Mouse (Mus musculus): ENCODE results near the gene Tjp1. TPM values are rescaled to one million over a fixed set of nuclear protein-coding genes. Genes with fewer than 3 reads are reported as not detected.

Tjp1 gene
- polyA plus RNA-seq, 1 experiment from 2014 or later = 30.7 TPM

- ATAC-seq (ENCODE audit: low FRiP score) = no peak
- Histone ChIP-seq H3K4me2 (no peak overlapping the region), H3K9ac (no peak overlapping the region), H3K4me1 (peaks cover 18% of the 10 kb centered on the region), H3K27ac (no peak overlapping the region), H3K9me3 (no peaks in the 10 kb centered on the region), H3K36me3 (replicated peaks) (no peaks in the 10 kb centered on the region), H3K27me3 (no peaks in the 10 kb centered on the region), H3K4me3 (replicated peaks) (no peak overlapping the region)
- WGBS = 86% methylated on average over 8 of the region's 8 CpGs
Observed at GRCm38 (mm10) chr7:65359774-65360173, 167.8 kb downstream of the Tjp1 start.

GRCm38 (mm10) chr7:65357538-65357937 lies 170.0 kb downstream of the Tjp1 start:
- ATAC-seq (ENCODE audit: low FRiP score) = no peak
- no peak overlapping the region for H3K9ac ChIP-seq
- no peak overlapping the region for H3K4me2 ChIP-seq
- no peak overlapping the region for H3K27ac ChIP-seq
- 38% methylated on average over 1 of the region's 1 CpGs for WGBS
- no peak overlapping the region for H3K4me3 ChIP-seq (replicated peaks)
- peaks cover 18% of the 10 kb centered on the region for H3K4me1 ChIP-seq
- no peaks in the 10 kb centered on the region for H3K36me3 ChIP-seq (replicated peaks)
- H3K27me3 ChIP-seq = no peaks in the 10 kb centered on the region
- H3K9me3 ChIP-seq = no peaks in the 10 kb centered on the region

GRCm38 (mm10) chr7:65356204-65356603 lies 171.4 kb downstream of the Tjp1 start:
- no peaks in the 10 kb centered on the region for H3K9me3 ChIP-seq
- H3K27ac ChIP-seq = no peak overlapping the region
- no peak overlapping the region for H3K9ac ChIP-seq
- H3K4me3 ChIP-seq (replicated peaks) = no peak overlapping the region
- peaks cover 18% of the 10 kb centered on the region for H3K4me1 ChIP-seq
- H3K4me2 ChIP-seq = no peak overlapping the region
- H3K36me3 ChIP-seq (replicated peaks) = no peaks in the 10 kb centered on the region
- H3K27me3 ChIP-seq = no peaks in the 10 kb centered on the region
- WGBS = 69% methylated on average over 1 of the region's 1 CpGs
- no peak for ATAC-seq (ENCODE audit: low FRiP score)

- WGBS = 71% methylated on average over 2 of the region's 2 CpGs
- H3K27ac ChIP-seq = no peak overlapping the region
- no peaks in the 10 kb centered on the region for H3K9me3 ChIP-seq
- H3K4me2 ChIP-seq = no peak overlapping the region
- no peaks in the 10 kb centered on the region for H3K36me3 ChIP-seq (replicated peaks)
- no peaks in the 10 kb centered on the region for H3K27me3 ChIP-seq
- H3K4me1 ChIP-seq = peaks cover 18% of the 10 kb centered on the region
- H3K4me3 ChIP-seq (replicated peaks) = no peak overlapping the region
- no peak for ATAC-seq (ENCODE audit: low FRiP score)
- H3K9ac ChIP-seq = no peak overlapping the region
Observed at GRCm38 (mm10) chr7:65354908-65355307, 172.7 kb downstream of the Tjp1 start.

GRCm38 (mm10) chr7:65350348-65351079 lies 177.1 kb downstream of the Tjp1 start:
- 81% methylated on average over 4 of the region's 4 CpGs for WGBS
- ATAC-seq (ENCODE audit: low FRiP score) = no peak
- H3K4me2 ChIP-seq = no peak overlapping the region
- H3K4me3 ChIP-seq (replicated peaks) = no peak overlapping the region
- no peaks in the 10 kb centered on the region for H3K4me1 ChIP-seq
- H3K9me3 ChIP-seq = no peaks in the 10 kb centered on the region
- no peak overlapping the region for H3K27ac ChIP-seq
- no peaks in the 10 kb centered on the region for H3K36me3 ChIP-seq (replicated peaks)
- H3K27me3 ChIP-seq = no peaks in the 10 kb centered on the region
- H3K9ac ChIP-seq = no peak overlapping the region

- Histone ChIP-seq H3K4me1 (no peaks in the 10 kb centered on the region), H3K9ac (no peak overlapping the region), H3K9me3 (no peaks in the 10 kb centered on the region), H3K27me3 (no peaks in the 10 kb centered on the region), H3K27ac (no peak overlapping the region), H3K4me3 (replicated peaks) (no peak overlapping the region), H3K36me3 (replicated peaks) (no peaks in the 10 kb centered on the region), H3K4me2 (no peak overlapping the region)
- no peak for ATAC-seq (ENCODE audit: low FRiP score)
Observed at GRCm38 (mm10) chr7:65348540-65348939, 179.0 kb downstream of the Tjp1 start.

GRCm38 (mm10) chr7:65345314-65345713 lies 182.3 kb downstream of the Tjp1 start:
- no peak overlapping the region for H3K27ac ChIP-seq
- no peaks in the 10 kb centered on the region for H3K4me1 ChIP-seq
- H3K36me3 ChIP-seq (replicated peaks) = peaks cover 18% of the 10 kb centered on the region
- H3K9me3 ChIP-seq = no peaks in the 10 kb centered on the region
- ATAC-seq (ENCODE audit: low FRiP score) = no peak
- no peaks in the 10 kb centered on the region for H3K27me3 ChIP-seq
- no peak overlapping the region for H3K4me3 ChIP-seq (replicated peaks)
- no peak overlapping the region for H3K9ac ChIP-seq
- no peak overlapping the region for H3K4me2 ChIP-seq
- 89% methylated on average over 3 of the region's 3 CpGs for WGBS

GRCm38 (mm10) chr7:65337581-65338270 lies 189.9 kb downstream of the Tjp1 start:
- H3K27ac ChIP-seq = no peak overlapping the region
- no peak overlapping the region for H3K4me2 ChIP-seq
- H3K27me3 ChIP-seq = no peaks in the 10 kb centered on the region
- ATAC-seq (ENCODE audit: low FRiP score) = no peak
- H3K36me3 ChIP-seq (replicated peaks) = peaks cover 43% of the 10 kb centered on the region
- H3K4me1 ChIP-seq = no peaks in the 10 kb centered on the region
- H3K4me3 ChIP-seq (replicated peaks) = no peak overlapping the region
- no peak overlapping the region for H3K9ac ChIP-seq
- 92% methylated on average over 7 of the region's 7 CpGs for WGBS
- H3K9me3 ChIP-seq = no peaks in the 10 kb centered on the region

- no peak overlapping the region for H3K4me3 ChIP-seq (replicated peaks)
- 85% methylated on average over 2 of the region's 2 CpGs for WGBS
- H3K4me2 ChIP-seq = no peak overlapping the region
- H3K4me1 ChIP-seq = no peaks in the 10 kb centered on the region
- no peaks in the 10 kb centered on the region for H3K9me3 ChIP-seq
- H3K36me3 ChIP-seq (replicated peaks) = peaks cover 33% of the 10 kb centered on the region
- H3K27me3 ChIP-seq = no peaks in the 10 kb centered on the region
- no peak overlapping the region for H3K9ac ChIP-seq
- H3K27ac ChIP-seq = no peak overlapping the region
- no peak for ATAC-seq (ENCODE audit: low FRiP score)
Observed at GRCm38 (mm10) chr7:65333081-65333760, 194.4 kb downstream of the Tjp1 start.

GRCm38 (mm10) chr7:65319047-65319725 lies 208.4 kb downstream of the Tjp1 start:
- Histone ChIP-seq H3K9ac (no peak overlapping the region), H3K4me1 (no peaks in the 10 kb centered on the region), H3K27me3 (no peaks in the 10 kb centered on the region), H3K9me3 (no peaks in the 10 kb centered on the region), H3K4me2 (no peak overlapping the region), H3K4me3 (replicated peaks) (no peak overlapping the region), H3K36me3 (replicated peaks) (peaks cover 43% of the 10 kb centered on the region), H3K27ac (no peak overlapping the region)
- 68% methylated on average over 5 of the region's 5 CpGs for WGBS
- peak; percentile 63 for ATAC-seq (ENCODE audit: low FRiP score)

GRCm38 (mm10) chr7:65317418-65317817 lies 210.2 kb downstream of the Tjp1 start:
- 37% methylated on average over 5 of the region's 5 CpGs for WGBS
- H3K36me3 ChIP-seq (replicated peaks) = peaks cover 49% of the 10 kb centered on the region
- no peak for ATAC-seq (ENCODE audit: low FRiP score)
- H3K4me2 ChIP-seq = no peak overlapping the region
- no peaks in the 10 kb centered on the region for H3K27me3 ChIP-seq
- H3K9me3 ChIP-seq = no peaks in the 10 kb centered on the region
- no peak overlapping the region for H3K4me3 ChIP-seq (replicated peaks)
- no peak overlapping the region for H3K27ac ChIP-seq
- H3K9ac ChIP-seq = no peak overlapping the region
- no peaks in the 10 kb centered on the region for H3K4me1 ChIP-seq

GRCm38 (mm10) chr7:65315182-65315581 lies 212.4 kb downstream of the Tjp1 start:
- Histone ChIP-seq H3K4me2 (no peak overlapping the region), H3K9ac (no peak overlapping the region), H3K27ac (no peak overlapping the region), H3K4me1 (no peaks in the 10 kb centered on the region), H3K27me3 (no peaks in the 10 kb centered on the region), H3K4me3 (replicated peaks) (no peak overlapping the region), H3K9me3 (no peaks in the 10 kb centered on the region), H3K36me3 (replicated peaks) (peaks cover 54% of the 10 kb centered on the region)
- ATAC-seq (ENCODE audit: low FRiP score) = no peak
- 88% methylated on average over 2 of the region's 2 CpGs for WGBS
